Mouse (Mus musculus) liver, adult 2 months (tissue): ENCODE data around the gene Wbp1l. TPM values are rescaled to one million over a fixed set of nuclear protein-coding genes. Genes with fewer than 3 reads are reported as not detected.

ENCODE experiments used
- DNase-seq: peaks from one replicate; pipeline ENCODE4 v3.0.0-alpha.2; 2011; ENCODE audit warnings: low read depth, low spot score; ENCODE audit errors: extremely low read depth
- H3K27ac ChIP-seq: fragments of 200-500 bp; replicated peaks from 2 replicates; pipeline ENCODE4 v1.5.1; 2012; ENCODE audit warnings: low read depth, mild to moderate bottlenecking, control low read depth, inconsistent platforms, low read length; ENCODE audit not compliant: insufficient read depth
- H3K27me3 ChIP-seq: fragments of 200-500 bp; 2 replicates; pipeline ENCODE4 v1.6.1; 2012; ENCODE audit warnings: mild to moderate bottlenecking, moderate library complexity, low read length, inconsistent platforms; ENCODE audit not compliant: control insufficient read depth, insufficient read depth
- H3K36me3 ChIP-seq: fragments of 200-500 bp; 2 replicates; pipeline ENCODE4 v1.6.1; 2012; ENCODE audit warnings: low read length, inconsistent platforms; ENCODE audit not compliant: control insufficient read depth, insufficient read depth
- H3K4me1 ChIP-seq: fragments of 200-500 bp; 2 replicates; pipeline ENCODE4 v1.6.1; 2011; ENCODE audit warnings: low read length; ENCODE audit not compliant: control insufficient read depth, insufficient read depth
- H3K4me3 ChIP-seq: fragments of 200-500 bp; 2 replicates; pipeline ENCODE4 v1.5.1; 2011; ENCODE audit warnings: low read depth, mild to moderate bottlenecking, control low read depth, low read length, moderate library complexity; ENCODE audit not compliant: insufficient read depth
- H3K79me2 ChIP-seq: fragments of 200-500 bp; 2 replicates; pipeline ENCODE4 v1.6.1; 2012; ENCODE audit warnings: inconsistent platforms, mild to moderate bottlenecking, low read length, moderate library complexity; ENCODE audit not compliant: control insufficient read depth, insufficient read depth
- H3K9ac ChIP-seq: fragments of 200-500 bp; 2 replicates; pipeline ENCODE4 v1.6.1; 2012; ENCODE audit warnings: low read depth, mild to moderate bottlenecking, control low read depth, inconsistent platforms, low read length
- CTCF ChIP-seq: fragments of 200-500 bp; IDR thresholded peaks from 2 replicates; pipeline ENCODE4 v1.5.1; 2011; ENCODE audit warnings: low read depth, low read length, control low read depth
- POLR2A ChIP-seq: fragments of 200-500 bp; IDR thresholded peaks from 2 replicates; pipeline ENCODE4 v1.6.1; 2011; ENCODE audit warnings: low read length, control low read depth; ENCODE audit not compliant: insufficient read depth; ENCODE audit errors: extremely low read depth
- WGBS: fragments of 180-500 bp; shearing (Covaris S2); methylation state at CpG from one replicate; pipeline ENCODE4 v1.1.7; 2018; 5-methylcytosine and 5-hydroxymethylcytosine counted together
- polyA plus RNA-seq: library from polyadenylated mRNA; depleted of rRNA; stranded (reverse); fragments of >200 nt; gene quantifications from 2 replicates; pipeline ENCODE4 v1.2.3, GENCODE M21; 2012
- total RNA-seq: library from RNA; depleted of rRNA; stranded (reverse); fragments of >200 nt; gene quantifications from 2 replicates; pipeline ENCODE4 v1.2.3, GENCODE M21; 2014

Wbp1l gene
- total and polyA plus RNA-seq, 2 experiments = 66.7 to 140 TPM

GRCm38 (mm10) chr19:46696482-46696881 lies 97.6 kb downstream of the Wbp1l start:
- no peak overlapping the region for H3K9ac ChIP-seq
- H3K27ac ChIP-seq = no peak overlapping the region; the same call in 1 of the 2 replicates
- no peaks in the 10 kb centered on the region for H3K79me2 ChIP-seq
- H3K36me3 ChIP-seq = no peaks in the 10 kb centered on the region
- DNase-seq = peak; percentile 61
- H3K27me3 ChIP-seq = no peaks in the 10 kb centered on the region
- H3K4me3 ChIP-seq = no peak overlapping the region
- H3K4me1 ChIP-seq = peaks cover 4% of the 10 kb centered on the region
- no peak for TF ChIP-seq CTCF
- 74% methylated on average over 8 of the region's 8 CpGs for WGBS

- 27% methylated on average over 7 of the region's 7 CpGs for WGBS
- no peaks in the 10 kb centered on the region for H3K27me3 ChIP-seq
- peak; percentile 93 for DNase-seq
- no peaks in the 10 kb centered on the region for H3K79me2 ChIP-seq
- H3K27ac ChIP-seq = no peak overlapping the region
- H3K9ac ChIP-seq = no peak overlapping the region
- peaks cover 4% of the 10 kb centered on the region for H3K4me1 ChIP-seq
- H3K36me3 ChIP-seq = no peaks in the 10 kb centered on the region
- TF ChIP-seq POLR2A (no peak), CTCF (no peak)
- no peak overlapping the region for H3K4me3 ChIP-seq
These were observed 98.1 kb downstream of the Wbp1l start for GRCm38 (mm10) chr19:46696943-46697342.

- no peak overlapping the region for H3K4me3 ChIP-seq
- DNase-seq = no peak
- H3K9ac ChIP-seq = no peak overlapping the region
- H3K79me2 ChIP-seq = no peaks in the 10 kb centered on the region
- no peak overlapping the region for H3K27ac ChIP-seq
- H3K27me3 ChIP-seq = no peaks in the 10 kb centered on the region
- 79% methylated on average over 19 of the region's 19 CpGs for WGBS
- no peak for TF ChIP-seq CTCF
- TF ChIP-seq POLR2A = no peak
- H3K4me1 ChIP-seq = peaks cover 4% of the 10 kb centered on the region
- no peaks in the 10 kb centered on the region for H3K36me3 ChIP-seq
These were observed 99.1 kb downstream of the Wbp1l start for GRCm38 (mm10) chr19:46697840-46698517.

- Histone ChIP-seq H3K36me3 (no peaks in the 10 kb centered on the region), H3K4me1 (peaks cover 4% of the 10 kb centered on the region), H3K27ac (no peak overlapping the region), H3K27me3 (no peaks in the 10 kb centered on the region), H3K79me2 (no peaks in the 10 kb centered on the region), H3K4me3 (no peak overlapping the region), H3K9ac (no peak overlapping the region)
- no peak for DNase-seq
- no peak for TF ChIP-seq CTCF
- no peak for TF ChIP-seq POLR2A
- WGBS = 84% methylated on average over 10 of the region's 10 CpGs
These were observed 100.2 kb downstream of the Wbp1l start for GRCm38 (mm10) chr19:46699011-46699481.

GRCm38 (mm10) chr19:46701156-46701555 lies 102.3 kb downstream of the Wbp1l start:
- H3K4me1 ChIP-seq = peaks cover 9% of the 10 kb centered on the region
- DNase-seq = no peak

More at GRCm38 (mm10) chr19:46701156-46701555, 102.3 kb downstream of the Wbp1l start:
- Histone ChIP-seq H3K79me2 (no peaks in the 10 kb centered on the region), H3K9ac (no peak overlapping the region), H3K4me3 (no peak overlapping the region), H3K27ac (no peak overlapping the region), H3K36me3 (no peaks in the 10 kb centered on the region), H3K27me3 (no peaks in the 10 kb centered on the region)
- WGBS = 79% methylated on average over 9 of the region's 9 CpGs
- TF ChIP-seq CTCF (no peak), POLR2A (no peak)
